Mouse (Mus musculus): ENCODE data around the gene Kcng1. TPM values are rescaled to one million over a fixed set of nuclear protein-coding genes. Genes with fewer than 3 reads are reported as not detected.

Gene Kcng1
- total and polyA plus RNA-seq, 2 experiments from 2014 or later, result 1.8 to 2.1 TPM

GRCm38 (mm10) chr2:168257188-168257587, 24.3 kb downstream of the Kcng1 start:
- Histone ChIP-seq H3K9me3 (ENCODE audit: low read length) (no peaks in the 10 kb centered on the region), H3K36me3 (ENCODE audit: insufficient read depth, low read length) (no peaks in the 10 kb centered on the region), H3K4me2 (ENCODE audit: low read depth, low read length, poor library complexity, severe bottlenecking) (no peak overlapping the region), H3K4me3 (ENCODE audit: low read depth, low read length) (no peak overlapping the region), H3K9ac (replicated peaks; ENCODE audit: low read length, poor library complexity, severe bottlenecking) (no peak overlapping the region), H3K27me3 (ENCODE audit: insufficient read depth, low read length) (no peaks in the 10 kb centered on the region), H3K27ac (ENCODE audit: low read depth, low read length) (no peak overlapping the region), H3K4me1 (ENCODE audit: insufficient read depth, low read length) (no peaks in the 10 kb centered on the region)
- WGBS, result 91% methylated on average over 4 of the region's 4 CpGs
- no peak for TF ChIP-seq CTCF (IDR thresholded peaks at IDR 0.05)
- ATAC-seq (ENCODE audit: low FRiP score) (no peak), DNase-seq (ENCODE audit: low spot score) (no peak)

- TF ChIP-seq CTCF (IDR thresholded peaks at IDR 0.05), result no peak
- WGBS, result 79% methylated on average over 3 of the region's 3 CpGs
- Histone ChIP-seq H3K27me3 (ENCODE audit: insufficient read depth, low read length) (no peaks in the 10 kb centered on the region), H3K9ac (replicated peaks; ENCODE audit: low read length, poor library complexity, severe bottlenecking) (no peak overlapping the region), H3K36me3 (ENCODE audit: insufficient read depth, low read length) (no peaks in the 10 kb centered on the region), H3K9me3 (ENCODE audit: low read length) (no peaks in the 10 kb centered on the region), H3K4me3 (ENCODE audit: low read depth, low read length) (no peak overlapping the region), H3K4me1 (ENCODE audit: insufficient read depth, low read length) (no peaks in the 10 kb centered on the region), H3K4me2 (ENCODE audit: low read depth, low read length, poor library complexity, severe bottlenecking) (no peak overlapping the region), H3K27ac (ENCODE audit: low read depth, low read length) (no peak overlapping the region)
- DNase-seq (ENCODE audit: low spot score), result no peak
- no peak for ATAC-seq (ENCODE audit: low FRiP score)
Measured at GRCm38 (mm10) chr2:168256506-168256905, 25.0 kb downstream of the Kcng1 start.

GRCm38 (mm10) chr2:168253822-168254221, 27.7 kb downstream of the Kcng1 start:
- DNase-seq (ENCODE audit: low spot score), result peak; percentile 78
- no peaks in the 10 kb centered on the region for H3K27me3 ChIP-seq (ENCODE audit: insufficient read depth, low read length)
- H3K4me2 ChIP-seq (ENCODE audit: low read depth, low read length, poor library complexity, severe bottlenecking), result no peak overlapping the region
- WGBS, result 66% methylated on average over 7 of the region's 7 CpGs
- H3K4me1 ChIP-seq (ENCODE audit: insufficient read depth, low read length), result no peaks in the 10 kb centered on the region
- peak; percentile 42 for TF ChIP-seq CTCF (IDR thresholded peaks at IDR 0.05)
- no peak overlapping the region for H3K27ac ChIP-seq (ENCODE audit: low read depth, low read length)
- no peak overlapping the region for H3K9ac ChIP-seq (replicated peaks; ENCODE audit: low read length, poor library complexity, severe bottlenecking)
- ATAC-seq (ENCODE audit: low FRiP score), result no peak; the same call in 1 of the 2 replicates
- H3K9me3 ChIP-seq (ENCODE audit: low read length), result no peaks in the 10 kb centered on the region
- H3K36me3 ChIP-seq (ENCODE audit: insufficient read depth, low read length), result no peaks in the 10 kb centered on the region
- no peak overlapping the region for H3K4me3 ChIP-seq (ENCODE audit: low read depth, low read length)

- peak; percentile 80 for TF ChIP-seq CTCF (IDR thresholded peaks at IDR 0.05)
- H3K9ac ChIP-seq (replicated peaks; ENCODE audit: low read length, poor library complexity, severe bottlenecking), result no peak overlapping the region
- 14% methylated on average over 16 of the region's 16 CpGs for WGBS
- no peaks in the 10 kb centered on the region for H3K4me1 ChIP-seq (ENCODE audit: insufficient read depth, low read length)
- peak; percentile 59 for DNase-seq (ENCODE audit: low spot score)
- H3K9me3 ChIP-seq (ENCODE audit: low read length), result no peaks in the 10 kb centered on the region
- no peak overlapping the region for H3K27ac ChIP-seq (ENCODE audit: low read depth, low read length)
- no peaks in the 10 kb centered on the region for H3K36me3 ChIP-seq (ENCODE audit: insufficient read depth, low read length)
- H3K4me3 ChIP-seq (ENCODE audit: low read depth, low read length), result no peak overlapping the region
- no peak overlapping the region for H3K4me2 ChIP-seq (ENCODE audit: low read depth, low read length, poor library complexity, severe bottlenecking)
- ATAC-seq (ENCODE audit: low FRiP score), result no peak
- no peaks in the 10 kb centered on the region for H3K27me3 ChIP-seq (ENCODE audit: insufficient read depth, low read length)
Measured at GRCm38 (mm10) chr2:168252639-168253292, 28.8 kb downstream of the Kcng1 start.

GRCm38 (mm10) chr2:168250270-168250669, 31.3 kb downstream of the Kcng1 start:
- no peaks in the 10 kb centered on the region for H3K4me1 ChIP-seq (ENCODE audit: insufficient read depth, low read length)
- peak; percentile 32; the same call in 1 of the 2 replicates for ATAC-seq (ENCODE audit: low FRiP score)
- no peak overlapping the region for H3K27ac ChIP-seq (ENCODE audit: low read depth, low read length)

GRCm38 (mm10) chr2:168248856-168249245, 32.7 kb downstream of the Kcng1 start:
- Histone ChIP-seq H3K9me3 (ENCODE audit: low read length) (no peaks in the 10 kb centered on the region), H3K4me1 (ENCODE audit: insufficient read depth, low read length) (no peaks in the 10 kb centered on the region), H3K4me2 (ENCODE audit: low read depth, low read length, poor library complexity, severe bottlenecking) (no peak overlapping the region), H3K9ac (replicated peaks; ENCODE audit: low read length, poor library complexity, severe bottlenecking) (no peak overlapping the region), H3K4me3 (ENCODE audit: low read depth, low read length) (no peak overlapping the region), H3K27me3 (ENCODE audit: insufficient read depth, low read length) (no peaks in the 10 kb centered on the region), H3K36me3 (ENCODE audit: insufficient read depth, low read length) (no peaks in the 10 kb centered on the region), H3K27ac (ENCODE audit: low read depth, low read length) (no peak overlapping the region)
- peak; percentile 65 for TF ChIP-seq CTCF (IDR thresholded peaks at IDR 0.05)
- ATAC-seq (ENCODE audit: low FRiP score), result no peak
- 19% methylated on average over 2 of the region's 2 CpGs for WGBS
- DNase-seq (ENCODE audit: low spot score), result peak; percentile 76

More at GRCm38 (mm10) chr2:168250270-168250669, 31.3 kb downstream of the Kcng1 start:
- no peaks in the 10 kb centered on the region for H3K36me3 ChIP-seq (ENCODE audit: insufficient read depth, low read length)
- H3K27me3 ChIP-seq (ENCODE audit: insufficient read depth, low read length), result no peaks in the 10 kb centered on the region
- no peak overlapping the region for H3K4me3 ChIP-seq (ENCODE audit: low read depth, low read length)
- H3K9ac ChIP-seq (replicated peaks; ENCODE audit: low read length, poor library complexity, severe bottlenecking), result no peak overlapping the region
- 18% methylated on average over 8 of the region's 8 CpGs for WGBS
- peak; percentile 98 for TF ChIP-seq CTCF (IDR thresholded peaks at IDR 0.05)
- H3K4me2 ChIP-seq (ENCODE audit: low read depth, low read length, poor library complexity, severe bottlenecking), result no peak overlapping the region
- no peaks in the 10 kb centered on the region for H3K9me3 ChIP-seq (ENCODE audit: low read length)
- peak; percentile 90 for DNase-seq (ENCODE audit: low spot score)

Measured in midbrain, postnatal 0 days (tissue).